ENCODE assay signal across 15 mouse cellular contexts in genomic region chr4:22263903-22264302, GRCm38 (mm10).
DNase-seq lines count a peak whose midpoint lies in the region; ATAC-seq and TF ChIP-seq lines count a peak whose summit lies in the region.
"Had no signal": no experiment of that assay in that cellular context is flagged by ENCODE, and none has a peak within 500 bp of the region (broad histone marks: within the 10 kb centered on the region; RNA-seq: fewer than 3 reads in every experiment).

No protein-coding gene starts in this region.

- H3K27me3 ChIP-seq in forebrain, embryonic 11.5 days (ENCODE audit: control insufficient read depth, insufficient read depth, low read length) = no peaks in the 10 kb centered on the region
- peaks cover 17% of the 10 kb centered on the region; the same call in 1 of the 2 replicates for H3K27me3 ChIP-seq in forebrain, embryonic 10.5 days (ENCODE audit: poor library complexity, severe bottlenecking)
- H3K27me3 ChIP-seq in midbrain, postnatal 0 days (ENCODE audit: insufficient read depth, low read length) = no peaks in the 10 kb centered on the region
- no peaks in the 10 kb centered on the region for H3K27me3 ChIP-seq in midbrain, embryonic 16.5 days (ENCODE audit: control insufficient read depth, insufficient read depth, low read depth, low read length)
- H3K27me3 ChIP-seq in kidney, embryonic 15.5 days = no peaks in the 10 kb centered on the region
- H3K27me3 ChIP-seq: hindbrain, embryonic 12.5 days; liver, embryonic 12.5 days had no signal

- TF ChIP-seq CTCF in midbrain, postnatal 0 days (IDR thresholded peaks at IDR 0.05) = no peak

- H3K4me1 ChIP-seq in forebrain, embryonic 11.5 days (replicated peaks; ENCODE audit: control insufficient read depth, insufficient read depth, low read length) = no peaks in the 10 kb centered on the region
- H3K4me1 ChIP-seq in forebrain, embryonic 10.5 days = no peaks in the 10 kb centered on the region
- H3K4me1 ChIP-seq in midbrain, postnatal 0 days (ENCODE audit: insufficient read depth, low read length) = no peaks in the 10 kb centered on the region
- no peaks in the 10 kb centered on the region for H3K4me1 ChIP-seq in midbrain, embryonic 16.5 days (ENCODE audit: control insufficient read depth, insufficient read depth, low read length)
- 0 out of 2 replicates have a peak, but pooled peaks cover 5% of the 10 kb centered on the region for H3K4me1 ChIP-seq in kidney, embryonic 15.5 days
- H3K4me1 ChIP-seq: hindbrain, embryonic 12.5 days; liver, embryonic 12.5 days had no signal

- H3K9ac ChIP-seq in forebrain, embryonic 11.5 days (ENCODE audit: low read length) = no peak overlapping the region
- H3K9ac ChIP-seq in midbrain, postnatal 0 days (replicated peaks; ENCODE audit: low read length, poor library complexity, severe bottlenecking) = no peak overlapping the region
- H3K9ac ChIP-seq in midbrain, embryonic 16.5 days (ENCODE audit: low read depth, low read length) = no peak overlapping the region
- H3K9ac ChIP-seq in kidney, embryonic 15.5 days = no peak overlapping the region
- H3K9ac ChIP-seq: hindbrain, embryonic 12.5 days; liver, embryonic 12.5 days had no signal

- H3K4me3 ChIP-seq in forebrain, embryonic 11.5 days (ENCODE audit: low read depth, low read length) = no peak overlapping the region
- no peak overlapping the region for H3K4me3 ChIP-seq in forebrain, embryonic 10.5 days
- no peak overlapping the region for H3K4me3 ChIP-seq in midbrain, postnatal 0 days (ENCODE audit: low read depth, low read length)
- no peak overlapping the region for H3K4me3 ChIP-seq in midbrain, embryonic 16.5 days (ENCODE audit: low read depth, low read length)
- H3K4me3 ChIP-seq in kidney, embryonic 15.5 days (replicated peaks) = no peak overlapping the region
- H3K4me3 ChIP-seq: hindbrain, embryonic 12.5 days; liver, embryonic 12.5 days had no signal

- no peak overlapping the region for H3K4me2 ChIP-seq in forebrain, embryonic 11.5 days (ENCODE audit: low read depth, low read length, severe bottlenecking)
- H3K4me2 ChIP-seq in midbrain, postnatal 0 days (ENCODE audit: low read depth, low read length, poor library complexity, severe bottlenecking) = no peak overlapping the region
- no peak overlapping the region for H3K4me2 ChIP-seq in midbrain, embryonic 16.5 days (ENCODE audit: low read length)
- H3K4me2 ChIP-seq in kidney, embryonic 15.5 days = no peak overlapping the region
- H3K4me2 ChIP-seq: hindbrain, embryonic 12.5 days; liver, embryonic 12.5 days; midbrain, embryonic 11.5 days had no signal

- DNase-seq in forebrain, embryonic 11.5 days (ENCODE audit: low spot score) = no peak
- no peak for DNase-seq in forebrain, embryonic 10.5 days (ENCODE audit: extremely low spot score, low spot score)
- peak; percentile 63 for DNase-seq in midbrain, postnatal 0 days (ENCODE audit: low spot score)
- DNase-seq in cerebellum, postnatal 4 days (ENCODE audit: low spot score in 2 of 2) = no peak
- no peak for DNase-seq in c-Kit-positive CD71-positive TER-119-positive erythroid progenitor cells, embryonic 14.5 days (ENCODE audit: low spot score)
- DNase-seq in urinary bladder, postnatal 10 days (ENCODE audit: low spot score) = no peak
- DNase-seq: adrenal gland, postnatal 10 days; cerebellum, adult 11-12 months; lung, postnatal 14 days; thymus, postnatal 25 days had no signal

- H3K36me3 ChIP-seq in forebrain, embryonic 11.5 days (ENCODE audit: control insufficient read depth, insufficient read depth, low read length) = no peaks in the 10 kb centered on the region
- H3K36me3 ChIP-seq in forebrain, embryonic 10.5 days (replicated peaks) = no peaks in the 10 kb centered on the region
- H3K36me3 ChIP-seq in midbrain, postnatal 0 days (ENCODE audit: insufficient read depth, low read length) = no peaks in the 10 kb centered on the region
- H3K36me3 ChIP-seq in midbrain, embryonic 16.5 days (ENCODE audit: control insufficient read depth, insufficient read depth, low read length) = no peaks in the 10 kb centered on the region
- H3K36me3 ChIP-seq in kidney, embryonic 15.5 days = no peaks in the 10 kb centered on the region
- H3K36me3 ChIP-seq: hindbrain, embryonic 12.5 days; liver, embryonic 12.5 days had no signal

- ATAC-seq in forebrain, embryonic 11.5 days (replicated peaks; ENCODE audit: low FRiP score) = peak; percentile 55; the same call in 1 of the 2 replicates
- no peak for ATAC-seq in midbrain, postnatal 0 days (ENCODE audit: low FRiP score)
- no peak for ATAC-seq in midbrain, embryonic 16.5 days
- ATAC-seq in kidney, embryonic 15.5 days (replicated peaks; ENCODE audit: low FRiP score) = 0 out of 2 replicates have a peak, but pooled peaks have one; percentile 49
- ATAC-seq: liver, embryonic 12.5 days had no signal

- WGBS in forebrain, embryonic 11.5 days = 33% methylated on average over 6 of the region's 6 CpGs
- WGBS in forebrain, embryonic 10.5 days = 37% methylated on average over 6 of the region's 6 CpGs
- 42% methylated on average over 6 of the region's 6 CpGs for WGBS in midbrain, postnatal 0 days
- 46% methylated on average over 6 of the region's 6 CpGs for WGBS in midbrain, embryonic 16.5 days
- WGBS in kidney, embryonic 15.5 days = 28% methylated on average over 6 of the region's 6 CpGs

- no peak overlapping the region for H3K27ac ChIP-seq in forebrain, embryonic 11.5 days (ENCODE audit: low read depth, low read length)
- no peak overlapping the region for H3K27ac ChIP-seq in forebrain, embryonic 10.5 days
- no peak overlapping the region for H3K27ac ChIP-seq in midbrain, postnatal 0 days (ENCODE audit: low read depth, low read length)
- no peak overlapping the region for H3K27ac ChIP-seq in midbrain, embryonic 16.5 days (ENCODE audit: low read length)
- H3K27ac ChIP-seq in kidney, embryonic 15.5 days = no peak overlapping the region
- H3K27ac ChIP-seq: hindbrain, embryonic 12.5 days; liver, embryonic 12.5 days had no signal

- H3K9me3 ChIP-seq in forebrain, embryonic 11.5 days (ENCODE audit: control insufficient read depth, low read length) = no peaks in the 10 kb centered on the region
- H3K9me3 ChIP-seq in forebrain, embryonic 10.5 days = 0 out of 2 replicates have a peak, but pooled peaks cover 6% of the 10 kb centered on the region
- H3K9me3 ChIP-seq in midbrain, postnatal 0 days (ENCODE audit: low read length) = no peaks in the 10 kb centered on the region
- no peaks in the 10 kb centered on the region for H3K9me3 ChIP-seq in midbrain, embryonic 16.5 days (replicated peaks; ENCODE audit: control insufficient read depth, low read length, poor library complexity, severe bottlenecking)
- H3K9me3 ChIP-seq in kidney, embryonic 15.5 days (replicated peaks) = no peaks in the 10 kb centered on the region
- H3K9me3 ChIP-seq: hindbrain, embryonic 12.5 days; liver, embryonic 12.5 days had no signal

Comparison
In these comparisons a context has a peak if more than half of its experiments do, and no peak if none do; other contexts are left out.
1. ATAC-seq: peak in forebrain, embryonic 11.5 days (single experiment) and kidney, embryonic 15.5 days (single experiment); none in midbrain, postnatal 0 days (single experiment) and midbrain, embryonic 16.5 days (single experiment).